Mouse (Mus musculus): ENCODE measurements around the gene Vmn1r235. TPM values are rescaled to one million over a fixed set of nuclear protein-coding genes. Genes with fewer than 3 reads are reported as not detected.
A peak's percentile ranks its signal among the peaks of the same experiment; 100 is the strongest.
"Not testable (repeated sequence)": the region's sequence is repeated elsewhere in the genome, so short reads cannot be mapped to it uniquely, and the experiment has no call there.

Gene Vmn1r235
- total RNA-seq (2021) = not detected
- long read RNA-seq, experiment 1 = 0 reads
- long read RNA-seq, experiment 2 = 0 reads

GRCm38 (mm10) chr17:21256111-21256510 lies at the start of gene Vmn1r235:
Vmn1r235 (plus strand) TSS chr17:21256411.
- DNase-seq (ENCODE audit: low spot score in 2 of 2) = no peak

- not testable (repeated sequence) for DNase-seq (ENCODE audit: low spot score in 2 of 2)
These were observed 45.1 kb upstream of the Vmn1r235 start for GRCm38 (mm10) chr17:21211081-21211480.

- DNase-seq (ENCODE audit: low spot score in 2 of 2) = no peak
These were observed 30.4 kb upstream of the Vmn1r235 start, which contains the start of gene Vmn1r234 for GRCm38 (mm10) chr17:21225787-21226186. Vmn1r234 (plus strand) TSS chr17:21226087.

GRCm38 (mm10) chr17:21231654-21232053 lies 24.6 kb upstream of the Vmn1r235 start:
- peak; percentile 28 to 34 for DNase-seq (ENCODE audit: low spot score in 2 of 2)

- DNase-seq (ENCODE audit: low spot score in 2 of 2) = peak in 1 of 2 experiments; percentile 35
These were observed 15.9 kb downstream of the Vmn1r235 start for GRCm38 (mm10) chr17:21272103-21272502.

- DNase-seq (ENCODE audit: low spot score in 2 of 2) = no peak
These were observed 26.4 kb downstream of the Vmn1r235 start, which contains the start of gene Vmn1r236 for GRCm38 (mm10) chr17:21282642-21283041. Vmn1r236 (plus strand) TSS chr17:21282942.

- DNase-seq (ENCODE audit: low spot score in 2 of 2) = no peak
These were observed 28.2 kb downstream of the Vmn1r235 start for GRCm38 (mm10) chr17:21284395-21284794.

GRCm38 (mm10) chr17:21289695-21290094 lies 33.5 kb downstream of the Vmn1r235 start:
- DNase-seq (ENCODE audit: low spot score in 2 of 2) = no peak

- no peak for DNase-seq (ENCODE audit: low spot score in 2 of 2)
These were observed 55.4 kb downstream of the Vmn1r235 start, which contains the start of gene Vmn1r237 for GRCm38 (mm10) chr17:21311565-21311964. Vmn1r237 (plus strand) TSS chr17:21311865.

Small RNA genes lying within 50 kb of the gene (microRNA-seq; reads per million reads assigned to microRNA genes)
- gene Gm26384 (ENCODE audit: borderline number of aligned reads in 2 of 2) = 0 reads per million in 2 experiments

Other genes with a start within 250 kb of the Vmn1r235 start
- gene Zfp160, start 247.5 kb upstream of the Vmn1r235 start, total RNA-seq (2021) = 10 to 100 TPM; 14.5 to 16.9 TPM
- not detected for gene Vmn1r234, start 30.3 kb upstream of the Vmn1r235 start, total RNA-seq (2021)
- gene Vmn1r236, start 26.5 kb downstream of the Vmn1r235 start, total RNA-seq (2021) = not detected
- gene Vmn1r237, start 55.5 kb downstream of the Vmn1r235 start, total RNA-seq (2021) = not detected
- gene Zfp677, start 127.3 kb downstream of the Vmn1r235 start, total RNA-seq (2021) = 1 to 10 TPM; 2.3 to 3.4 TPM
- gene Zfp54, start 166.8 kb downstream of the Vmn1r235 start, total RNA-seq (2021) = 1 to 10 TPM; 2.4 to 3.4 TPM
- 1 to 10 TPM; 6.1 to 7.9 TPM for gene Zfp51, start 194.0 kb downstream of the Vmn1r235 start, total RNA-seq (2021)
- gene Zfp53, start 232.6 kb downstream of the Vmn1r235 start, total RNA-seq (2021) = 1 to 10 TPM; 3.1 to 4.7 TPM